Mouse (Mus musculus) thymus, adult 2 months (tissue): ENCODE results near the gene Rasa4. TPM values are rescaled to one million over a fixed set of nuclear protein-coding genes. Genes with fewer than 3 reads are reported as not detected.
A peak's percentile ranks its signal among the peaks of the same experiment; 100 is the strongest.
"Not testable (repeated sequence)": the region's sequence is repeated elsewhere in the genome, so short reads cannot be mapped to it uniquely, and the experiment has no call there.

Source experiments
- DNase-seq: peaks from one replicate; pipeline ENCODE4 v3.0.0; 2021
- H3K27ac ChIP-seq: fragments of 200-500 bp; 2 replicates; pipeline ENCODE4 v1.5.1; 2012; ENCODE audit warnings: low read length, control low read depth; ENCODE audit not compliant: control insufficient read depth, insufficient read depth
- H3K27me3 ChIP-seq: fragments of 200-500 bp; 2 replicates; pipeline ENCODE4 v1.6.1; 2012; ENCODE audit warnings: mild to moderate bottlenecking, low read length, moderate library complexity, mixed read lengths; ENCODE audit not compliant: control insufficient read depth, insufficient read depth
- H3K36me3 ChIP-seq: fragments of 200-500 bp; 2 replicates; pipeline ENCODE4 v1.6.1; 2012; ENCODE audit warnings: mild to moderate bottlenecking, low read length, moderate library complexity; ENCODE audit not compliant: control insufficient read depth, insufficient read depth
- H3K4me1 ChIP-seq: fragments of 200-500 bp; replicated peaks from 2 replicates; pipeline ENCODE4 v1.6.1; 2012; ENCODE audit warnings: low read length; ENCODE audit not compliant: control insufficient read depth, insufficient read depth
- H3K4me3 ChIP-seq: fragments of 200-500 bp; 2 replicates; pipeline ENCODE4 v1.5.1; 2012; ENCODE audit warnings: mild to moderate bottlenecking, low read length, control low read depth, moderate library complexity; ENCODE audit not compliant: control insufficient read depth, insufficient read depth
- CTCF ChIP-seq: fragments of 200-500 bp; IDR thresholded peaks from 2 replicates; pipeline ENCODE4 v1.5.1; 2012; ENCODE audit warnings: mild to moderate bottlenecking, control low read depth, low read length, moderate library complexity, borderline replicate concordance; ENCODE audit not compliant: control insufficient read depth, poor library complexity, insufficient read depth; ENCODE audit errors: extremely low read depth
- POLR2A ChIP-seq: fragments of 200-500 bp; IDR thresholded peaks from 2 replicates; pipeline ENCODE4 v1.6.1; 2012; ENCODE audit warnings: mild to moderate bottlenecking, low read length, control low read depth, moderate library complexity; ENCODE audit not compliant: control insufficient read depth, poor library complexity, insufficient read depth; ENCODE audit errors: extremely low read depth
- WGBS: fragments of 180-500 bp; shearing (Covaris S2); methylation state at CpG from one replicate; pipeline ENCODE4 v1.1.7; 2018; 5-methylcytosine and 5-hydroxymethylcytosine counted together
- polyA plus RNA-seq: library from polyadenylated mRNA; depleted of rRNA; stranded (reverse); fragments of >200 nt; gene quantifications from 2 replicates; pipeline ENCODE4 v1.2.3, GENCODE M21; 2012

The Rasa4 gene
- polyA plus RNA-seq, 1 experiment, result 37.5 TPM

DNA sequence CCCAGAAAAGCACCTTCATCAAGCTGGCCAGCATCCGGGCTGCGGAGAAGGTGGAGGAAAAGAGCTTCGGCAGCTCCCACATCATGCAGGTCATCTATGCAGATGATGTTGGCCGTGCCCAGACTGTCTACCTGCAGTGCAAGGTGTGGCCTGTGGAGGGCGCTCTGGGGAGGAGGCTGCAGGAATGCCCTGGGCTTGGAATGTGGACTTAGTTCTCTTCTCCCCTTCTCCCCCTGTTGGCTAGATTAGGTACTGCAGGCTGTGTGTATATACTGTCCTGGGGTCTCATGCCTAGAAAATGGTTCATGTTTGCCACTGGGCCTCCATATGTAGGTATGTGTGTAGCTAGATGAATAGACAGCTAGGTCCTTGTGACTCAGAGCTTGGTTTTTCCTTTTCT, 20.8 kb downstream of the Rasa4 start:
- Histone ChIP-seq H3K36me3 (no peaks in the 10 kb centered on the region), H3K4me3 (no peak overlapping the region), H3K4me1 (peaks cover 9% of the 10 kb centered on the region), H3K27ac (no peak overlapping the region), H3K27me3 (no peaks in the 10 kb centered on the region)
- WGBS, result 97% methylated on average over 5 of the region's 5 CpGs
- DNase-seq, result no peak
- TF ChIP-seq POLR2A (no peak), CTCF (peak; percentile 64; the same call in 1 of the 2 replicates)

DNA sequence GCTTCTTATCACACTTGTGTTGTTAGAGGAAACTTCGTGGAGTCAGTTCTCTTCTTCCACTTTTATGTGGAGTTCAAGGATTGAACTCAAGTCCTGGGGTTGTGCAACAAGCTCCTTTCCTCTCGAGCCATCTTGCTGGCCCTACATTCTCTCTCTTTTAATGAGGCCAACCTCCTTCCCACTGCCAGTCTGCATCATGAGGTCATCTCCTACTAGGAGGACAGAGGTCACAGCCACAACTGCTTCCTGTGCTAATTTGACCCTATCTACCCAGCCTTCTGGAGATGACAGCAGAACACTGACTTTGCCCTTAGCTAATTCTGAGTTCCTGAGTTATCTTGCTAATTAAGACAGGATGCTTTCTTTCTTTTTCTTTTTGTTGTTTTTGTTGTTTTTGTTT, 24.8 kb downstream of the Rasa4 start:
- 78% methylated on average over 2 of the region's 2 CpGs for WGBS
- Histone ChIP-seq H3K36me3 (no peaks in the 10 kb centered on the region), H3K27me3 (no peaks in the 10 kb centered on the region), H3K4me3 (no peak overlapping the region), H3K4me1 (no peaks in the 10 kb centered on the region), H3K27ac (no peak overlapping the region)
- TF ChIP-seq CTCF (no peak), POLR2A (no peak)
- no peak for DNase-seq

DNA sequence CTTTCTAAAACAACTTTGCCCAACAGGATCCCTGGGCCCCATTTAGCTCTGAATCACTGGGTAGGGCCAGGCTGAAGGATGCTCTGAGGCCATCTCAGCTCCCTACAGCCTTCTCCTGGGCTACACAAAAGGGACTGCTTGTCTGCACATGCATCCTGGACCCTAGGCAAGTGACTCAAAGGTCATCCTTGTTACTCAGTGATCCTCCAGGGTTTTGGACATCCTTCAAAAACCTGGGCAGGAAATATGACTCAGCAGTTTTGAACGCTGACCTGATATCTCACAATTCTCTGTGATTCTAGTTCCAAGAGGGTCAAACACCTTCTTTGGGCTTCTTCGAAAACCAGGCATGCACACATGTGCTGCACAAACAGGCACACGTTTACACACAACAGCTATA, 25.3 kb downstream of the Rasa4 start:
- no peak overlapping the region for H3K4me3 ChIP-seq

DNA sequence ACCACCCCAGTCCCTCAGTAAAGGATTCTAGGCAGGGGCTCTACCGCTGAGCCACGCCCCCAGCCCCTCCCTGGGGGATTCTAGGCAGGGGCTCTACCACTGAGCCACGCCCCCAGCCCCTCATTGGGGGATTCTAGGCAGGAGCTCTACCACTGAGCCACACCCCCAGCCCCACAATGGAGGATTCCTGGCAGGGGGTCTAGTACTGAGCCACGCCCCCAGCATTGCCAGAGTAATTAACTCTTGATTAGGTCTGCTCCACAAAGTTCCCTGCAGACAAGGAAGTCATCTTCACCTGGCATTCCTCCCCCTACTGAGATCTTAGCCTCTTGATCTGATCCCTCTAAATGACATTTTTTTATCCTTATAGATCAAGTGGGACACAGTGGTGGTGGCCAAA, 29.8 kb downstream of the Rasa4 start:
- WGBS, result 75% methylated on average over 4 of the region's 4 CpGs
- peaks cover 10% of the 10 kb centered on the region for H3K4me1 ChIP-seq
- H3K36me3 ChIP-seq, DNase-seq, H3K27me3 ChIP-seq, H3K4me3 ChIP-seq, H3K27ac ChIP-seq: not testable (repeated sequence)

More for the DNA sequence above, 25.3 kb downstream of the Rasa4 start:
- TF ChIP-seq CTCF, result no peak
- TF ChIP-seq POLR2A, result no peak
- DNase-seq, result no peak
- H3K27ac ChIP-seq, result no peak overlapping the region
- no peaks in the 10 kb centered on the region for H3K4me1 ChIP-seq
- H3K27me3 ChIP-seq, result no peaks in the 10 kb centered on the region
- WGBS, result 76% methylated on average over 3 of the region's 3 CpGs
- no peaks in the 10 kb centered on the region for H3K36me3 ChIP-seq

DNA sequence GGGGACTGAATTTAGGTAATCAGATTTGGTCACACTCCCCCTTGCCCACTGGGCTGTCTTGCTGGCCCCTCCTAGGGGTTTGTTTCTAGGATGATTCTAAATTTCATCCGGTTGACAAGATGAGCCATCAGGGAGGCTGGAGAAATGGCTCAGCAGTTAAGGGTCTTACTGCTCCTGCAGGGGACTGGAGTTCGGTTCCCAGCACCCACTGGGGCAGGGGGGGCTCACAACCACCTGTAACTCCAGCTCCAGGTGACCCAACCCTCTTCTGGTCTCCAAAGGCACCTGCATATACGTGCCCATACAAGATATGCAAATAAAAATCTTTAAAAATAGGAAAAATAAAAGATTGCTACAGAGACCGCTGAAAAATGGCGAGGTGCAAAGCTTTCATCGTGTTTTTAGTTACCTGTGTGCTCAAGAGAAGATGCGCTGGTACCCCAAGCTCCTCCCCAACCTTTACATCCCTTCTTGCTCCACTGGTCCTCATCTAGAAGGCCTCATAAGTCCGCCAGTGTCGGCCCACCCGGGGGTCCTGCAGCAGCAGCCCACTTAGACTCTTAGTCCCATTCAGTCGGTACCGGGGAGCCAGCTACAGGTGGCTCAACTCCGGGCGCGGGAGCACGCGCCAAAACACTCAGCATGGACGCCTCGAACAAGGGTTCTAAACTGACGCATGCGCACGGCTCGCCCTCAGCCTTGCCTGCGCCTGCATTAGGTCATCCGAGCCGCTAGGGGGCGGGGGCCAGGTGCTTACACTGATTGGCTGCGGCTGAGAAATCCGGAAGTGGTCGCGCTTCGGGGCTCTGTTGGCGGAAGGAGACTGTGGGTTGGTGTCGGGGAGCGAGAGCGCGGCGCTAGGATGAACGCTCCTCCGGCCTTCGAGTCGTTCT, 32.4 kb downstream of the Rasa4 start, which contains the start of gene Polr2j:
Gene Polr2j, plus strand, starts transcription at position 741 of the 893 bp plus-strand sequence.
- H3K27me3 ChIP-seq, result no peaks in the 10 kb centered on the region
- no peak within 1 kb of the TSS for H3K27ac ChIP-seq
- DNase-seq, result peak; percentile 98
- peak; percentile 99 for TF ChIP-seq CTCF
- TF ChIP-seq POLR2A, result peak; percentile 79
- peak within 1 kb of the TSS; percentile 63 for H3K4me3 ChIP-seq
- H3K4me1 ChIP-seq, result peaks cover 11% of the 10 kb centered on the region
- peaks cover 4% of the 10 kb centered on the region; the same call in 1 of the 2 replicates for H3K36me3 ChIP-seq
- WGBS, result 4% methylated on average over 42 of the region's 42 CpGs

DNA sequence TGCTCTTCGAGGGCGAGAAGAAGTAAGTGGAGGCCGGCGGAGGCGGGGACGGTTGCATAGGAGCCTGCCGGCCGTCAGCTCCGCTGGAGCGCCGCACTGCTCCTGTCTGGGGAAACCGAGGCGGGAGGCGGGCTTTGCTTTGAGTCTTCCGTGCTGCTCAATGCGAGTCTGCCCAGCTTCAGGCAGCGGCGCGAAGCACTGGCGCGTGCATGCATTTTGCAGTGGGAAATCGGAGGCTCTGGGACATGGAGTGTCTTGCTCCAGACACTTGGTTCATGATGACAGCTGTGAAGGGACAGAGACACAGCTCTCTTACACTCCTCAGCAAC, 33.0 kb downstream of the Rasa4 start:
- TF ChIP-seq POLR2A, result no peak
- TF ChIP-seq CTCF, result no peak
- no peak overlapping the region for H3K27ac ChIP-seq
- peak overlapping the region; percentile 63 for H3K4me3 ChIP-seq
- DNase-seq, result no peak
- H3K27me3 ChIP-seq, result no peaks in the 10 kb centered on the region
- WGBS, result under 1% methylated on average over 22 of the region's 22 CpGs
- peaks cover 8% of the 10 kb centered on the region; the same call in 1 of the 2 replicates for H3K36me3 ChIP-seq
- H3K4me1 ChIP-seq, result peaks cover 11% of the 10 kb centered on the region

DNA sequence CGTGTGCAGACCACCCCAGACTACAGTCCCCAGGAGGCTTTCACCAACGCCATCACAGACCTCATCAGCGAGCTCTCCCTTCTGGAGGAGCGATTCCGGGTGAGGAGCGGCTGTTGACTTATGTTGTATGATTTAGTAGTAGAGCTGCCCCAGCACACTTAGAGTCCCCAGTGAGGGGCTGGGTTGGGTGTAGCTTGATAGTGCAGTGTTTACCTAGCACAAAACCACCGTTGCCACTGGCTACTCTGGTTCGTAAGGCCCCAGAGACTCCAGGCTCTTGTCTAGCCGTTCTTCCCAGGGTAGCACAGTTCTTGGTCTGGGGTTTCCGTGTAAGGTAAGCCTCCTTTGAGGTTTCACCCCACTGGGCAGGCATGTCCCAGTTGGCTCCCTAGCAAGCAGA, 38.4 kb downstream of the Rasa4 start:
- Histone ChIP-seq H3K36me3 (peaks cover 46% of the 10 kb centered on the region), H3K4me1 (peaks cover 10% of the 10 kb centered on the region), H3K27me3 (no peaks in the 10 kb centered on the region), H3K4me3 (no peak overlapping the region), H3K27ac (no peak overlapping the region)
- no peak for DNase-seq
- no peak for TF ChIP-seq CTCF
- no peak for TF ChIP-seq POLR2A
- WGBS, result 97% methylated on average over 10 of the region's 10 CpGs
